Mouse (Mus musculus) ZHBTc4 (cell line): ENCODE data around the gene Scnn1b.

Experiments used
- DNase-seq: peaks from one replicate; pipeline ENCODE4 v3.0.0-alpha.2; 2011; ENCODE audit warnings: low read depth, low spot score

Scnn1b gene

GRCm38 (mm10) chr7:121864858-121865585, at the start of gene Scnn1b:
Gene Scnn1b, plus strand, starts transcription at chr7:121865038.
- DNase-seq: peak; percentile 35

GRCm38 (mm10) chr7:121821632-121822031, 43.2 kb upstream of the Scnn1b start:
- DNase-seq: no peak

DNA sequence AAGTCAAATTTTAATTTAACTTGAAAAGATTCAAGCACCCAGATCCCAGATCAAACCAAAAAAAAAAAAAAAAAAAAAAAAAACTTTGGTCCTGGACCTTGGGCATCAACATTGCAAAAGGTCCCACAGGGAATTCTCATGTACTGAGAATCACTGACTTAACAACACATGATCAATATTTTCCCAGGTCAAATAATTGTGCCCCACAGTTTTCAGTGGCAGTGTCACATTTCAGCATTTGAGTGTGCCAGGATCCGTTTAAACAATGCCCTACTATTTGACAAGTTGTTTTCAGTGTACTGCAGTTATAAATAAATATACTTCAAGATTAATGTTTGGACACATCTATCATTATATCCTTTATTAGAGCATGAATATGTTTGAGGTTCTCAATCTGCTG, 36.4 kb upstream of the Scnn1b start:
- no peak for DNase-seq

DNA sequence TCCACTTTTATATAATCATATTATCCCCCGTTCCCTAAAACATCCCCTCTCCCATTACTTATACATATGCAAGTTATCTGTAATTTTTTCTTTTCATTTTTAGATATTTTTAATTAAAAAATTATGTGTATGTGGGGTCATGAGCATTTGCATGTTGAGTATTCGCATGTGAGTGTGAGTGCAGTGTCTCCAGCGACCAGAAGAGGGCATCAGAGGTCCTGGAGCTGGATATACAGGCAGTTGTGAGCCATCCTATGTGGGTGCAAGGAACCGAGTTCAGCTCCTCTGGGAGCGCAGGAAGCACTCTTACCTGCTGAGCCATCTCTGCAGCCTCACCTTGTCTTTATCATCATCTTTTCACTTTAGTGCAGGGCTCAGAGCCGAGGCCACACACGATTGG, 29.4 kb upstream of the Scnn1b start:
- peak; percentile 33 for DNase-seq

GRCm38 (mm10) chr7:121836827-121837226, 28.0 kb upstream of the Scnn1b start:
- no peak for DNase-seq

GRCm38 (mm10) chr7:121840810-121841209, 24.0 kb upstream of the Scnn1b start:
- peak; percentile 27 for DNase-seq

GRCm38 (mm10) chr7:121842234-121842633, 22.6 kb upstream of the Scnn1b start:
- no peak for DNase-seq

DNA sequence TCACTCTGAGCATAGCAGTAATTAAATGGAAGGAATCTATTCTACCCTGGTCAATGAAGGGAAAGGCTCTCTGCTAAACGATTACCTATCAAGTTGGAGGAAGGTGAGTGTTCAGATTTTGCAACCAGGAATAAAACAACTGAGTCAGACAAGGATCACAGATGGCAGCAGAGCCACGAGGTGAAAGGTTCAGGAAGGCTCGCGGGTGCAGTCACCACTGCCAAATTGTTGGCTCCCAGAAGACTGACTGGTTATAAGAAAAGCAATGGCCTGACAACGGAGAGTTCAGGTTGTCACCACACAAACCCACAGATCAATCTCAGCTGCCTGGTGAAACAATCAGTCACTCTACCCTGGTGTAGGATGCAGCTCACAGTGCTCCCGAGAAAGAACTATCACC, 18.9 kb upstream of the Scnn1b start:
- no peak for DNase-seq

DNA sequence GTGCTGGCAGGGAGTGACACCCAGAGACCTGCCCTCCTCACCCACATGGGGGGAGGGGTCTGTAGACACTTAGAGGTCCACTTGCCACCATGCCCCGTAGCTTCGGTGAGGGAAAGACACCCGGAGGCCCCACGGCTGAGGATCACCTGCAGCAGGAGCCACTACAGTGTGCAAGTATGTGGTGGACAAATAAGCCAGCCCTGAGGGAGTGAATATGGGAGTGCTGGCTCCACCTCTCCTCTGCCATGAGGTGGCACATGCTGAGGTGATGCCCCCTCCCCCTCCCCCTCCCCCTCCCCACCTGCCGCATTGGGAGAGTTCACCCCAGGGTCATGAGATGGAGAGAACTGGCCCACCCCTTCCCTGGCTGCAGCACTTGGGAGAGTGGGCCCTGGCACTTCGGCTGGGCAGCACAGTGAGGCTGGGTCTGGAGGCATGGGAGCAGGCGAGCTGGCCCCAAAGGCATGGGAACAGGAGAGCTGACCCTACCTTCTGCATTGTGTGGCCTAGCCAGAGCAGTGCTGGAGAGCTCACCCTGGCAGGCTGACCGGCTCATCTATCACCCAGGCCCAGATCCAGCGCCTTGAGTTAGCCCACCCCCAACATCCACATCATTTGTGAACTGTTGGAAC, 16.2 kb upstream of the Scnn1b start:
- DNase-seq: no peak

DNA sequence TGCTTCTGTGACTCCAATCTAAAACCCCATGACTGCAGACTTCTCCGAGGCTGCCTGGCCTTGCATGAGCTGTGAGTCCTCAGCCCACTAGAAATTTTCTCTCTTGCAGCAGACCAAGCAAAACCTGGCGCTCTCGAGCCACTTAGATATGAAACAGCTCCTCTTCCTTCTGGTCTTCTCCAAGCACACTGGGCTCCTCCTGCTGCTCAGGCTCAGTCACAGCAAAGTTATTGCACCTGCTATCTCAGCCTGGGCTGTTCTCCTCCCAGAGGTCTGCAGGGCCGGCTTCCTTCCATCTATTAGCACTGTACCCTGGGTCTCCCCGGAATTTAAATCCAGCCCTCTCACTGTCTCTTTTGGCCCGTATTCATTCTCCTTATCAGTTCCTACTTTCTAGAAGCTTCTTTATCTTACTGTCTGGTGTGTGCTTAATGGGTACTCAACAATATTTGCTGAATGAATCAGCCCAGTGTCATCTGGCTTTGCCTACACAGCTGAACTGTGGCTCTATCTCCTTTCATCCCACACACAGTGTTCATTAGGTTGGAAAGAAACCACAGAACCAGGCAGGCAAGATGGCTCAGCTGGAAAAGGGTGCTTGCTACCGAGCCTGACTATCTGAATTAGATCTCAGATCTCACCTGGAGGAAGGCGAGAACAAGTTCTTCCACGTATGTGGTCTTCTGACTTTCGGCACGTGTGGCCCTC, 7.5 kb upstream of the Scnn1b start:
- DNase-seq: no peak

DNA sequence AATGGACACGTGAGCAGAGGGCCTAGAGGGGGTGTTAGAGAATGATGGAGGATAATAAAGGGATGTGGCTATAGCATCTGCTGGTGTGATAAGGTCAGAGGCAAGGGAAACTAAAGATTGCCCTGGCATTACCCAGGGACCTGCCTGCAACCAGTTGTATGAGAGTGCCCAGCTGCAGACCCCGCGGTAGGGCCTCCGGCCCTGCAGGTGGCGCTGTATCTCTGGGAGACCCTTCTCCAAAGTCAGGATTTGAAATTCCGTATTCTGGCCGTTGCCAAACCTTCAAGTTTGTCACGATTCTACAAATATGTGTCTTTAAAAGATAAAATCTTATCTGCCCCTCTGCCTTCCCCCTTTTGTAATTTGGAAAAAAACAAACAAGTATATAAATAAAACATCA, 5.9 kb upstream of the Scnn1b start:
- peak; percentile 47 for DNase-seq

DNA sequence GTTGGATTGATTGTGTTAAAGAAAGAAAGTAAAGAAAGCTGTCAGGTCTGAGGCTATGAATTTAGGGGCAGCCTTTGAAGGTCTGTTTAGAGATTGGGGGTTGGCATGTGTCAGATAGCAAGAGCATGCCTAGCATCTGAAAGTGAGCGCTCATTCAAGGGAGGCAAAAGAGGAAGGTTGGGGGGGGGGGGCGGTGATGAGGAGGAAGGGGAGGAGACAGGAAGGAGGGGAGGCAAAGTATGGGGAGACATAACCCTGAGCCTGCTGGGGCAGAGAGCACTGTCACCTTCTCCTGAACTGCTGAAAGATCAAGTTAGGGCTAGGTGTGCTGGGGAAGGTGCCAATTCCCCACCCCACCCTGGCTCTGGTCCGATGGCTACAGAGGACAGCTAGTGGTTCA, 6.8 kb downstream of the Scnn1b start:
- no peak for DNase-seq

- DNase-seq: no peak
Measured at GRCm38 (mm10) chr7:121873998-121874397, 9.2 kb downstream of the Scnn1b start.

- DNase-seq: no peak
Measured at GRCm38 (mm10) chr7:121874784-121875183, 9.9 kb downstream of the Scnn1b start.

DNA sequence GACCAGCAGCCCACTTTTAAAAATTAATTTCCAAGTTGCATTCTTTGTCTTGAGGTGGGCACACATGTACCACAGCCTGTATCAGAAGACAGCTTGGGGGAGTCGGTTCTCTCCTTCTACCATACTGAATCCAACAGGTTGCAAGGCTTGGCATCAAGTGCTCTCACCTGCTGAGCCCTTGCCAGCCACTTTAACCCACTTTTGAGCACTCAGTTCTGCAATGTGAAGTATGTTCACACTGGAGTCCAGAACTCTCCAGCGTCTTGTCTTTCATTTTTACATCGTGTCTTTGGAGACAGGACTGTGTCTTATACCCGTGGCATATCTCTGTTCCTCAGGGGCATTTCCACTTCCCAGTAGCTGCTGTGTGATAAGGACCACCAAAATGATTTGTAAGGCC, 15.4 kb downstream of the Scnn1b start:
- no peak for DNase-seq

GRCm38 (mm10) chr7:121890636-121891360, 26.0 kb downstream of the Scnn1b start:
- DNase-seq: no peak

- DNase-seq: no peak
Measured at GRCm38 (mm10) chr7:121896689-121897088, 31.9 kb downstream of the Scnn1b start.

DNA sequence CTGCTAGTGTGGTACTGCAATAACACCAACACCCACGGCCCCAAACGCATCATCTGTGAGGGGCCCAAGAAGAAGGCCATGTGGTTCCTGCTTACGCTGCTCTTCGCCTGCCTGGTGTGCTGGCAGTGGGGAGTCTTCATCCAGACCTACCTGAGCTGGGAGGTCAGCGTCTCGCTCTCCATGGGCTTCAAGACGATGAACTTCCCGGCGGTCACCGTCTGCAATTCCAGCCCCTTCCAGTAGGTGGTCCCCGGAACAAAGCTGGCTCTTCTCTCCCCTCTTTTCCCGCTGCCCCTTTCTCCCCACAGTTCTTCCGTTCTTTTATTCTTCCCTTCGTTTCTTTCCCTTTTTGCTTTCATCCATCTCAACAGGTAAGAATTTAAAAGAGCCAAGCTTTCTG, 34.5 kb downstream of the Scnn1b start:
- peak; percentile 57 for DNase-seq

DNA sequence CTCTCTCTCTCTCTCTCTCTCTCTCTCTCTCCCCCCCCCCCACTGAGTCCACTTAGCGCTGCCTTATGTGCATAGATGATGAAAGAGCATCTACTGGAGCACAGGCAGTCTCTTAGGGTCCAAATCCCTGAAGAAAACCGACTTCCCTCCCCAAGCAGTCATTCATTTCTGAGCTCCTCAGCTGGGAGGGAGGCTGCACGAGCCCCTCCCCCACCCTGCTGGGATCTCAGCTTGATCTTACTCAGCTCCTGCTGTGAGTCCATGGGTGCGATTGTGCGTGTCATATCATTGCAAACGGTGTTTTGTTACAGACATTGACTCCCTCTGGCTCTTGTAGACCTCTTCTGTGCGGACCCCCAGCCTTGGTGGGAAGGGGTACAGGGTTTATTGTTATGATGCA, 35.1 kb downstream of the Scnn1b start:
- DNase-seq: peak; percentile 52

- no peak for DNase-seq
Measured at GRCm38 (mm10) chr7:121902757-121903411, 38.0 kb downstream of the Scnn1b start.

DNA sequence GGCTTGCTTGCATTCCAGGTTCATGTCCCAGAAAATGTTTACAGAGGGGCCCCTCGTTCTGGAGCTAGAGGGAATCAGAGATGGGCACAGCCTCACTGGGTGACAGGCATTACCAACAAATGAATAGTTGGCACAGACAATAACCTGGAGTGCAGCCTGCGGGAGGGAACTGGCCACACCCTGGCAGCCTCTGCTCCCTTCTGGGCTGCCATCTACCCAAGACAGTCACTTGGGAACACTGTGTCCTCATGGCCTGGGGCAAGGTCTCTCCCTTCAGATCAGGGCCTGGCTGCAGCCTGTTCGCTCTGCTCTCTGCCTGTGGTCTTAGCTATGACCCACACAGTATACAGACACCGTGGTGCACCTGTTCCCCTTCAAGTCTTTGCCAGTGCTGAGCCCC, 42.0 kb downstream of the Scnn1b start:
- DNase-seq: no peak

DNA sequence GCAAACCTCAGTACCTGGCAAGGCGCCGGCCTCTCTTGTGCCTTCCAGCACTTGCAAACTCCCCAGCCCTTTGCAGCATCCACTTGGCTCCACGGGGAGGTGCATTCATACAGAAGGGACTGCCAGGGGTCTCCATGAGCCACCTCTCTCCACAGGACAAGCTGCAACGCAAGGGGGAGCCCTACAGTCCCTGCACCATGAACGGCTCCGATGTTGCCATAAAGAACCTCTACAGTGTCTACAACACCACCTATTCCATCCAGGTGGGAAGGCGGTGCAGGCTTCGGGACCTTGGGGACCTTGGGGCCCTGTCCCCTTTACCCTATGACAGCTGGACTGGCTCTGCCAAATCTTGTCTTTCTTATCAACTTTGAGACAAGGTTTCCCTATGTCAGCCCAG, 47.4 kb downstream of the Scnn1b start:
- no peak for DNase-seq
